Mouse (Mus musculus) fibroblast of lung, adult 2 months (primary cell): ENCODE measurements at regions not wholly inside any gene's neighbourhood (a gene's known extent, or its start where the extent isn't known, plus 50 kb on each side); places are given as distances from the start of the nearest gene placed in this dataset.
"Not testable (repeated sequence)": the region's sequence is repeated elsewhere in the genome, so short reads cannot be mapped to it uniquely, and the experiment has no call there.

Experiments used
- DNase-seq: peaks from one replicate; pipeline ENCODE4 v3.0.0-alpha.2; 2011; ENCODE audit warnings: low read depth

- not testable (repeated sequence) for DNase-seq
These were observed 352.3 kb upstream of the Tmco5 start for GRCm38 (mm10) chr2:116526203-116526602.

- no peak for DNase-seq
These were observed 342.0 kb upstream of the Tmco5 start for GRCm38 (mm10) chr2:116536453-116536852.

- DNase-seq: no peak
These were observed 319.1 kb upstream of the Tmco5 start for GRCm38 (mm10) chr2:116559350-116559749.

GRCm38 (mm10) chr2:116583989-116584388 lies 294.5 kb upstream of the Tmco5 start:
- DNase-seq: no peak

GRCm38 (mm10) chr2:116586203-116586959 lies 292.1 kb upstream of the Tmco5 start:
- no peak for DNase-seq

- DNase-seq: no peak
These were observed 272.6 kb upstream of the Tmco5 start for GRCm38 (mm10) chr2:116605869-116606268.

- DNase-seq: no peak
These were observed 238.6 kb upstream of the Tmco5 start for GRCm38 (mm10) chr2:116639935-116640334.

- DNase-seq: no peak
These were observed 226.4 kb upstream of the Tmco5 start for GRCm38 (mm10) chr2:116652106-116652505.

GRCm38 (mm10) chr2:116685756-116686155 lies 192.7 kb upstream of the Tmco5 start:
- DNase-seq: no peak

- no peak for DNase-seq
These were observed 180.9 kb upstream of the Tmco5 start for GRCm38 (mm10) chr2:116697542-116697941.

GRCm38 (mm10) chr2:116704705-116705104 lies 173.8 kb upstream of the Tmco5 start:
- DNase-seq: no peak

- no peak for DNase-seq
These were observed 168.9 kb upstream of the Tmco5 start for GRCm38 (mm10) chr2:116709608-116710007.

- DNase-seq: no peak
These were observed 161.8 kb upstream of the Tmco5 start for GRCm38 (mm10) chr2:116716529-116717201.

GRCm38 (mm10) chr2:116718637-116719036 lies 159.9 kb upstream of the Tmco5 start:
- DNase-seq: no peak

- no peak for DNase-seq
These were observed 150.9 kb upstream of the Tmco5 start for GRCm38 (mm10) chr2:116727591-116727990.

- DNase-seq: peak; percentile 30
These were observed 142.8 kb upstream of the Tmco5 start for GRCm38 (mm10) chr2:116735702-116736101.

GRCm38 (mm10) chr2:116768459-116769047 lies 109.9 kb upstream of the Tmco5 start:
- DNase-seq: no peak

- no peak for DNase-seq
These were observed 109.3 kb upstream of the Tmco5 start for GRCm38 (mm10) chr2:116769186-116769585.

- DNase-seq: no peak
These were observed 105.9 kb upstream of the Tmco5 start for GRCm38 (mm10) chr2:116772569-116772968.

GRCm38 (mm10) chr2:116800141-116800540 lies 78.3 kb upstream of the Tmco5 start:
- no peak for DNase-seq

GRCm38 (mm10) chr2:116801578-116801977 lies 76.9 kb upstream of the Tmco5 start:
- DNase-seq: no peak

GRCm38 (mm10) chr2:116807207-116807606 lies 71.3 kb upstream of the Tmco5 start:
- DNase-seq: no peak

GRCm38 (mm10) chr2:116807636-116808035 lies 70.9 kb upstream of the Tmco5 start:
- no peak for DNase-seq
